Mouse (Mus musculus) retina, embryonic 14.5 days (tissue): Measurements from ENCODE around the gene Ddx59.
A peak's percentile ranks its signal among the peaks of the same experiment; 100 is the strongest.

ENCODE experiments used
- DNase-seq: peaks from one replicate; pipeline ENCODE4 v3.0.0-alpha.2; 2015; ENCODE audit warnings: low spot score

The Ddx59 gene

GRCm38 (mm10) chr1:136414798-136415755, at the start of gene Ddx59:
Gene Ddx59 (plus strand): TSS chr1:136415271.
- DNase-seq = peak; percentile 95

DNA sequence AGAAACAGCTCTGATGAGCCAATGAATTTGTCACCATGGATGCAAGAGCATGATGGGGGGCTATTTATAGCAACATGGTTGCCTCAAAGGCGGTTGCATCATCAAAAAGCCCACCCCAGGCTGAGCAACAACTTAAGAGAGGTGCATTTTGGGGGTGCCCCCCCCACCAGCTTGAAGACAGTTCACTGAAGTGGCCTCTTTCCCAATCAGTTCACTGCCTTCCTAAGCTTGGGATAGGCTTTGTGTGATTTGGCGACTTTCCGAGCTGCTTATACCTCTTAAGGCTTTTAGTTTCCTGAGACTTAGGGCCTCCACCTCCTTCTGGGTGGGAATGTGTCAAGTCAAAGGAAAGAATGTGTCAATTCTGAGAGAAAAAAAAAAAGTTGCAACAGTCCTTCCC, 49.1 kb upstream of the Ddx59 start:
- DNase-seq = no peak

DNA sequence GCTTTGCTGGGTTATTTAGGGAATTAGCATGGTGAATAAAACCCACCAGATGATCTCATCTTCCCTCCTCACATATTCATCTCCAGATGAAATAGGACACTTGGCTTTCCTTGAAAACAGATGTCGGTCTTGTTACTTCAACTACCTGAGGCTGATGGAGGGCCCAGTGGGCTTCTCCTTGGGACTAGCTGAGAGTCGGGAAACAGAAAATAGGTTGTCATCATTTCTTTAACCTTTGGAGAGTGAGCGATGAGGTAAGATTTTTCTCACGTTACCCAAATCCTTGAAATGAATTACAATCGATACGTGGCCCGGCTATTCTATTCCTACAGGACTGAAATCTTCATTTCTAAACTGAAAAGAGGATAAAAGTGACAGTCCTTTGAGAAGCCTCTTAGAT, 35.8 kb upstream of the Ddx59 start:
- no peak for DNase-seq

GRCm38 (mm10) chr1:136380161-136380560, 34.9 kb upstream of the Ddx59 start:
- no peak for DNase-seq

GRCm38 (mm10) chr1:136380606-136381005, 34.5 kb upstream of the Ddx59 start:
- no peak for DNase-seq

GRCm38 (mm10) chr1:136381169-136381568, 33.9 kb upstream of the Ddx59 start:
- no peak for DNase-seq

DNA sequence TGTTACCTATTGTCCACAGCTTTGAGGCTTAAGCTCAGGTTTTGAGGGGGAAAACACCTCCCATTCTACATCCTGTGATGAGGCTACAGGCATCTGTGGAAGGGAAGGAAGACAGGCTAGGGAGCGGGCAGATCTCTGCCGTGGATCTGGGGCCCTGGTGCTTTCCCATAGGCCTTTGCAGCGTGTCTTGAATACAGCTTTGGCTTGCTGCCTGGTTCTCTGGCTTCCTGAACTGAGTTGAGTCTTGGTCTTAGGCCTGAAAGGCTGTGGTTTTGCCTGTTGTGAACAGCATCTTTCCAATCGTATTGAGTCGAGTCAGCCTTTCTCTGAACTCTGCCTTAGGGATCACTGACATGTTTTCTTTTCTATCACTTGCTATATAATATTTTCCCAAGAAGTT, 33.5 kb upstream of the Ddx59 start:
- DNase-seq = no peak

DNA sequence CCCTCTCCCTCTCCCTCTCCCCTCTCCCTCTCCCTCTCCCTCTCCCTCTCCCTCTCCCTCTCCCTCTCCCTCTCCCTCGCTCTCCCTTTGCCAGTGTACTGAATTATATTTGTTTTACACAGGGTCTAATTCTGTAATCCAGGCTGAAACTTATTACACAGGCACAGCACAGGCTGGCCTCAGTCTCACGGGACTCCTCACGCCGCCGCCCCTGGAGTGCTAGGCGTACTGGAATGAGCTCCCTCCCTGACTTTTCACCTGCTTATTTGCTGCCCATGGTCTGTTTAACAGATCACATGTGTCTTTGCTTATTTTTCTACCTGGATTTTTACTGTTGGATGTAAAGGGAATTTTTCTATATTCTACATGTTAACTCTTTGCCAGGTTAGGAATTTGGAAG, 28.2 kb upstream of the Ddx59 start:
- no peak for DNase-seq

GRCm38 (mm10) chr1:136394506-136394905, 20.6 kb upstream of the Ddx59 start:
- DNase-seq = peak; percentile 43

DNA sequence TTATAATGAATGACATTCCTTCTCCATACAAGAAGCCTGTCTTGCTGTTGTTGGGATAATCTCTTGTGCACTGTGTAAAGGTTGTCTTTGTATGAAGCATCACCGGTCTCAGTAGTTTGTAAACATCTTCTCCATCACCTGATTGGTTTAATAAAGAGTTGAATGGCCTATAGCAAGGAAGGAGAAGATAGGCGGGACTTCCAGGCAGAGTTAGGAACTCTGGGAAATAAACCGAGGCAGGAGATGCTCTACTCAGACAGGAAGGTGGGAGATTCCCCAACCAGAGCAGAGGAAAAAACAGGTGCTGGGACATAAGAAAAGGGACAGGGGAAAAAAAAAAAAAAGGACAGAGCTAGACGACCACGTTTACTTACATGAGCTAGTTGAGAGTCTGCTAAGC, 20.0 kb upstream of the Ddx59 start:
- DNase-seq = peak; percentile 11

- DNase-seq = no peak
Observed at GRCm38 (mm10) chr1:136401281-136401680, 13.8 kb upstream of the Ddx59 start.

DNA sequence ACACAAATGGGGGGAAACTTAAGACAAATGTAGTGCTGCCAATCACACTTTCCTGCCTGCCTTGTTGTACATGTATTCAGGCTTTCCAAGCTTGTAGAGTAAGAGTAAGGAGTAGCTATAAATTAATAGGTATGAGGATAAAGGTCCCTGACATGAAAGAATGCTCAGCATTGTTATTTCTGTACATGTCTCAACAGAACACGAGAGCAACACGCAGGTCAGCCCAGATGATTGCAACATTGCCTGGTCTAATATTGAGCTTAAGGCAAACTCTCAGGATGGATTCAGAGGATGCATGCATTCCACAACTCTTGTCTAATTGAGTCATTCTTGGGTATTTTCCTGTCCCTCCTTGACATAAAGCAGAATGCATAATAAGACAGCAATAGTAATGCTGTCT, 5.4 kb upstream of the Ddx59 start:
- DNase-seq = no peak

DNA sequence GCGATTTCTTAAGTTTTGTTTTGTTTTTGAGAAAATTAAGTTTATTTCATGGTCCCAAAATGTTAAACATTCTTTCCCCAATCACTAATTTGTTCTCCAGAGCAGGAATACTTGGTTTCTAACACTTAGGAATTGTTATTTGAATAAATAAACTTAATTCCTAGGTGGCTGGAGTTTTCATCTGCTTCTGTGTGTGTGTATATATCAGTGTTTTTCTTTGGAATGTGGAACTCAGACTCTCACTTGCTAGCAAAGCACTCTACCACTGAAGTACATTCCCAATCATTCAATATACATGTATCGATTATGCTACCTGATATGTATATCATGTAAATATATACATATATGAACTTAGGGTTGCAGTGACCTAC, 670 bp downstream of the Ddx59 start:
- no peak for DNase-seq

DNA sequence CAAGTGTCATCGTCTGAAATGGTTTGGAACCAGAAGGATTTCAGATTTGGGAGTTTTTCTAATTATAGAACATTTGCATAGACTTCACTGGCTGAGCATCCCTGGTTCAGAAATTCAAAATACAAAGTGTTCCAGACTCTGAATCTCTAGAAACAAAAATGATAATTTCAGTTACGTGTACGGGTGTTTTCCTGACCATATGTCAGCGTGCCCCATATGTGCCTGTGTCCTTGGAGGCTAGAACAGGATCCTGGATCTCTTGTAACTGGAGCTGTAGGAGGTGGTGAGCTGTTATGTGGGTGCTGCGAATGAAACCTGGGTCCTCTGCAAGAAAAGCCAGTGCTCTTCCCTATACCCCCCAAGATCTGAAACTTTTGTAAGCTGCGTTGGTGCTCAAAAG, 3.3 kb downstream of the Ddx59 start:
- no peak for DNase-seq

GRCm38 (mm10) chr1:136427166-136427969, 12.3 kb downstream of the Ddx59 start:
- DNase-seq = no peak

DNA sequence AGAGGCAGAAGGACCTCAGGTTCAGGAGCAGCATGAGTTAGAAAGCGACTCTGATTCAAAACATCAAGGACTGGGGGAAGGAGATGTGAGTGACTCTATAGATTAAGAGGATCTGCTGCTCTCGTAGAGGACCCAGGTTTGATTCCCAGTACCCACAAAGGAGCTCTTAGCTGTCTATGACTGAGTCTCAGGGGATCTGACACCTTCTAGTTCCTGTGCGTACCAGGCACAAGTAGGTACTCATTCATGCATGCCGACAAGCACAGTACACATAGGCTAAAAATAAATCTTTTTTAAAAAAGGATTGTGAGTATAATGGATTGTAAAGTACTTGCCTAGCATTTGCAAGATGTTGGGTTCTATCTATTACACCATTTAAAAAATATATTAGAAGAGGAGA, 13.9 kb downstream of the Ddx59 start:
- no peak for DNase-seq

DNA sequence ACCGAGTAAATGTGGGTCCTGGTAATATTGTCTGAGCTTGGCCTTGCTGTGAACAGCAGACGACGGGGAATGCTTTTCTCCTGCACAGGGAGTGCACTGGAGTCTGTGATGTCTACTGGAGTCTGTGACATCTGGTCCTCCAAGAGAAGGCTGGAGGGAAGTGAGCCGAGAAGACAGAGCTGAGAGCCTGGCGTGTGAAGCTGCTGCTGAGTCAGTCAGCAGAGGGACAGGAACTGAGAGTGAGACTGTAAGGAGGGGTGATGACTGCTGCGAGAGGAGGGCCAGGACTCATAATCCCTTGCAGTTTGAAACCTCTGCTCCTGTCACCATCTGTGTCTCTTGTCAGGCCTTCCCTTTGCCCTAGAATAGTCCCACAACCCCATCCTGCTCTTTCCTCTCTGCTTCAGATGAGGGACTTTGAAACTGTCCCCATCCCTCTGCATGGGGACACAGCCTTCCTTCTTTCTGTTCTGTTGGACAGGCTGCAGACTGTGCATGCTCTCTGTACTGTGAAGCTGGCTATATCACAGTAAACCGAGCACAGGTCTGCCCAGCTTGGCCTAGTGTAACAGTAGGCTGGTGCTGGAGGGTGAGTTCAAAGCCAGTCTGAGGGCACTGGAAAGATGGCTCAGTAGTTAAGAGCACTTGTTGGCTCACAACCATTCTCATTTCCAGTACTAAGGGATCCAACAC, 15.2 kb downstream of the Ddx59 start:
- no peak for DNase-seq

DNA sequence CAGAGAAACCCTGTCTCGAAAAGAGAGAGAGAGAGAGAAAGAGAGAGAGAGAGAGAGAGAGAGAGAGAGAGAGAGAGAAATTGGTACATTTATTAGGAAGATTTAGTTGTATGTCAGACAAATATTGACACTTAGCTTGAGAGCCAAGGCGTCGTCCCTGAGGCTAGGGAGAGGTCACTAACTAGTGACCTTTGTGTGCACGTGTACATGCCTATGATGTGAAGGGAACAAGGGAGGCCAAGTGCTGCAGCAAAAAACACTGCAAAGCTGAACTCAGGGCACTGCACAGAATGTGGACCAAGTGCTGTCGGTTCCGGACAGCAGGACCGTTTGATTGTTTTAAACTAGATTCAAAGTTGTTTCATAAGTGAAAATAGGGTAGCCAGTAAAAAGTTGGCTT, 25.7 kb downstream of the Ddx59 start:
- DNase-seq = no peak

GRCm38 (mm10) chr1:136442809-136443208, 27.7 kb downstream of the Ddx59 start:
- no peak for DNase-seq

DNA sequence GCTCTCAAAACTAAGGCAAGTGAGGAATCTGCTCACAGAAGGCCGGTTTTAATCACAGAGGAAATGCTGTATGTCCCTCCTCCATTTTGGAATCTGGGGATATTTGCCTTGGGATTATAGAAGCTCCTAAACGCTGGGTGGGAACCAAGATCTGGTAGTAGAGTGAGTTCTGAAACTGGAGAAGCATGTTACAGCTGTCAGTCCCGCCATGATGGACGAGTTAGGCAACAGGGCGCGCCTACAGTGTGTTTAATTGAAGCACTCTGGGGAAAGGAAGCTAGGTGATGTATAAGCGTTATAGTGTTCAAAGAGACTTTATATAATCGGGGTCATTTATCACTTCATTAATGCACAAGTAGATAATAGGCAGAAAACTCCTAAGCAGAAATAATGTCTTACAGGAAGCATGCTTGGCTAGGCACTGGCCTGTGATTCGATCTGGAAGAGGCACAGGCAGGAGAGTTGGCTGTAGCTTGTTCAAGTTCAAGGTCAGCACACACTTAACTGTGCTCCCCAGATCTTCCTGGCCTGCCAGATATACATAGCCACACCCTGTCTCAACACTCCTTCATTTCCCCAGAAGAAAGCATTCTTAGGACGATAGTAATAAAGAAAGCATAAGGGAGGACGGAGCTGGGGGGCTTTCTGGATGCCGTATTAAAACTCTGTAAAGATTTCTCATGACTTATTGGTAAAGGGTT, 29.6 kb downstream of the Ddx59 start:
- DNase-seq = no peak

GRCm38 (mm10) chr1:136446933-136447332, 31.9 kb downstream of the Ddx59 start:
- no peak for DNase-seq

GRCm38 (mm10) chr1:136447338-136447737, 32.3 kb downstream of the Ddx59 start:
- no peak for DNase-seq
